Mouse (Mus musculus): ENCODE measurements around the gene Zbed3. TPM values are rescaled to one million over a fixed set of nuclear protein-coding genes. Genes with fewer than 3 reads are reported as not detected.

Gene Zbed3
- polyA plus RNA-seq, 1 experiment, result 15.6 TPM

DNA sequence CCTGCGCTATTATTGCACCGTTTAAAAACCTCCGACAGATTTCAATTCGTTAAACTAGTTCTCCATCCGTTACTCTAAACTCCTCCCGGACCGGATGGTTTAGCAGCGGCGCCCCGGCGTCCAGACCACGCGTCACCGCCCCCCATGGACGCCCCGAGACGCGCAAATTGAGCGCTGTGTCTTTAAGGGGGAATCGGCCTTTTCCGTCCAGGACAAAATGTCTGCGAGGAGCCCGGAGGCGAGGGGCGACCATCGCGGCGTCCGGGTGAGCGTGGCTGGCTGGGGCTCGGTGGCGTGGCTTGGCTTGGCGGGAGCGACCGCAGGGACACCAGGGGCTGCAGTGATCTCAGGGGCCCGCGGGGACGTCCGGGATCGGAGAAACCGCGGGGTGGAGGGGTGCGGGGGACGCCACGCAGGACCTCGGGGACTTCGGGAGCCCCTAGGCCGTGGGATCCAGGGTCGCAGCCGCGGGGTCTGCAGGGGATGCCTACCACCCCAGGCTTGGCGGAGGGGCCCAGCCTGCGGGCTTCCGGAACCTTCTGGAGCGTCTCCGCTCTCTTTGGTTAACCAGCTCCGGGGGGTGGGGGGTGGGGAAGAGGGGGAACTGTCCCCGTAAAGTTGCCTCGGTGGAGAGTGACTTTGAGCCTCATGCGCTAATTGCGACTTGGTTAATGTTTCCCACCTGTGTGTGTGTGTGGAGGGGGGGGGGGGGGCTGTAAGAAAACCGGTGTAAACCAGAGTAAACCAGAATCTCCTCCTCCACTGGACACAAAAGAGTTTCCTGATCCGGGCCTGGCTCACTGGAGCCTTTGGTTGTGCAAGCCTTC is 1.9 kb downstream of the Zbed3 start:
- Histone ChIP-seq H3K4me1 (ENCODE audit: control insufficient read depth, insufficient read depth, low read length) (peaks cover 6% of the 10 kb centered on the region), H3K27me3 (ENCODE audit: control insufficient read depth, insufficient read depth, low read length) (no peaks in the 10 kb centered on the region), H3K4me3 (replicated peaks; ENCODE audit: insufficient read depth, low read depth, low read length) (peak overlapping the region; percentile 84), H3K27ac (ENCODE audit: insufficient read depth, low read length) (peak overlapping the region; percentile 80)
- peak; percentile 74 to 79 for DNase-seq
- TF ChIP-seq CTCF (IDR thresholded peaks at IDR 0.05; ENCODE audit: borderline replicate concordance, insufficient read depth, low read depth, low read length) (no peak), POLR2A (IDR thresholded peaks at IDR 0.05; ENCODE audit: borderline replicate concordance, insufficient read depth, low read length) (no peak)
- WGBS, result under 1% methylated on average over 63 of the region's 63 CpGs

DNA sequence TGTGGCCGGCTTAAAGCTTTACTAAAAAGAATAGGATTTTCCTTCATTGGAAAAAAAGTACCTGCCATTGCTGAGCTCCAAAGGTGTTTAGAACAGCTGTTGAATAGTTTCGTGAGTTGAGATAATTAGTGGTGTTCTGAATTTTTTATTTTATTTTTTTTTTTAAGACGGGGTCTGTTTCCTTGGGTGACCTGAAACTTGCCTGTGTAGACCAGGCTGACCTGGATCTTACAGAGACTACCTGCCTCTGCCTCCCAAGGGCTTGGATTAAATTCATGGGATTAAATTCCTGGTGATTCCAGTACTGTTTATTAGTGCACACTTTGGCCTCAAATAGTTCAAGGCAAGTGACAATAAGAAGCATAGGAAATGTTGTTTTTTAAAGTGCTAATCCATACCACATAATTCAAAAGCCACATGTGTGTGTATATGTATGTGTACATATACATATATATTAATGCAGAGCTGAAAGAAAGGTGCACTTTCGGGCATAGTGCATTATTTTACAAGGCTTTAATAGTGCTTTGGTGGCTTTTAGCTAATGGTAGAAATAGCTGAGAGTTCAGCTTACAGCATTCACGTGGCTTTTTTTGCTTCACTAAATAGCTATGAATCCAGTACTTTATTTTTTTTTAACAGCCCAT is 2.6 kb downstream of the Zbed3 start:
- WGBS, result 16% methylated on average over 5 of the region's 5 CpGs
- Histone ChIP-seq H3K4me3 (replicated peaks; ENCODE audit: insufficient read depth, low read depth, low read length) (peak overlapping the region; percentile 84), H3K27ac (ENCODE audit: insufficient read depth, low read length) (0 out of 2 replicates have a peak overlapping the region, but pooled peaks have one; percentile 26), H3K4me1 (ENCODE audit: control insufficient read depth, insufficient read depth, low read length) (peaks cover 6% of the 10 kb centered on the region), H3K27me3 (ENCODE audit: control insufficient read depth, insufficient read depth, low read length) (no peaks in the 10 kb centered on the region)
- TF ChIP-seq CTCF (IDR thresholded peaks at IDR 0.05; ENCODE audit: borderline replicate concordance, insufficient read depth, low read depth, low read length) (no peak), POLR2A (IDR thresholded peaks at IDR 0.05; ENCODE audit: borderline replicate concordance, insufficient read depth, low read length) (no peak)
- no peak for DNase-seq

DNA sequence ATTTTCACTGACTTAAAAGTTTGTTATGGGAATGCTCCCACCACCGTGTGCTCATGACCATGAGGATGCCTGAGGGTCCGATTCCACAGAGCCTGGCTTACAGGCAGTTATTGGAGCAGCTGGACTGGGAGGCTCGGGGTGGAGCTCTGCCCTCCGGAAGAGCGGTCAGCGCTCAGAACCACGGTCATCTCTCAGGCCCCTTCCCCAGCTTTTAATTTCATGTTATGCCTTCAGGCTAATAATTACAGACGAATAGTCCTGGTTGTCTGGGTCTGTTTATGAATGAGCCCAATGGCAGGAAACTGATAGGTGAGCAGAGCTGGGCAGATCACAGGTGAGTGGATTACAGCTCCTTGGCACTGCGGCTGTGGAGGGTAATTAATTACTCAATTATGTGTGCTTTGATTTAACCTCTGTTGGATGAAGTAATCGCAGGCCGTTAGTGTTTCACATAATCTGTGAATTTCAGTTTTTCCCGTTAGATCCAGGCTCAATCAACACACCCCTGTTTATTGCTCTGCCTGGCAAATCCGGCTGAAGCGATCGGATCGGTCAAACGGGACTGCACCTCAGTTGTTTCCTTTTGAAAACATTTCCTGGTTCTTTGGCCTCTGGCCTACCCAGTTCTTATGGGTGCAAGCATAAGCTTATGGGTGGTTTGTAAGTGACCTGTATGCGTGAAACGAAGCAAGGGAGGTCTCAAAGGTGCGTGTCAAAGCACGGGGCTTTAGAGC is 3.4 kb downstream of the Zbed3 start:
- H3K4me1 ChIP-seq (ENCODE audit: control insufficient read depth, insufficient read depth, low read length), result peaks cover 6% of the 10 kb centered on the region
- WGBS, result 16% methylated on average over 21 of the region's 21 CpGs
- peak overlapping the region; percentile 49 for H3K4me3 ChIP-seq (replicated peaks; ENCODE audit: insufficient read depth, low read depth, low read length)
- H3K27ac ChIP-seq (ENCODE audit: insufficient read depth, low read length), result no peak overlapping the region
- TF ChIP-seq POLR2A (IDR thresholded peaks at IDR 0.05; ENCODE audit: borderline replicate concordance, insufficient read depth, low read length), result no peak
- TF ChIP-seq CTCF (IDR thresholded peaks at IDR 0.05; ENCODE audit: borderline replicate concordance, insufficient read depth, low read depth, low read length), result no peak
- no peaks in the 10 kb centered on the region for H3K27me3 ChIP-seq (ENCODE audit: control insufficient read depth, insufficient read depth, low read length)
- DNase-seq, result no peak

DNA sequence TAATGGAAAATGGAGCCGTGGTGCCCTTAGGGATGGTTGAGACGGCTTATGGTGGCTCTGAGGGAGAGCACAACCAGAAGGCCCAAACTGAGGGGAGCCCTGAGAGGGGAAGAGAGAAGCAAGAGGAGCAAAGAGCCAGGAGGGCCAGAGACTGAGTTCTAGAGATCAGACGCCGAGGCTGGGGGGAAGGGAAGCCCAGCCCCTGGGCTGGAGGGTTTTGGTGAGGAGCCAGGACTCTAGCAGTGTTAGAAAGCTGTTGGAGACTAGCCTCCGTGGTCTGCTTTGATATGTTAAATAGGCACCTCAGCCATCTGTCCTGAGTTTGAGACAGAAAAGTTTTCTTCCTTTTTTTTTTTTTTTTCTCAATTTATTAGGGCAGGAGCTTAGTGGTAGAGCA is 3.9 kb downstream of the Zbed3 start:
- H3K27ac ChIP-seq (ENCODE audit: insufficient read depth, low read length), result no peak overlapping the region
- TF ChIP-seq CTCF (IDR thresholded peaks at IDR 0.05; ENCODE audit: borderline replicate concordance, insufficient read depth, low read depth, low read length), result no peak
- no peak for TF ChIP-seq POLR2A (IDR thresholded peaks at IDR 0.05; ENCODE audit: borderline replicate concordance, insufficient read depth, low read length)
- H3K4me1 ChIP-seq (ENCODE audit: control insufficient read depth, insufficient read depth, low read length), result peaks cover 6% of the 10 kb centered on the region
- WGBS, result 12% methylated on average over 5 of the region's 5 CpGs
- no peaks in the 10 kb centered on the region for H3K27me3 ChIP-seq (ENCODE audit: control insufficient read depth, insufficient read depth, low read length)
- H3K4me3 ChIP-seq (replicated peaks; ENCODE audit: insufficient read depth, low read depth, low read length), result peak overlapping the region; percentile 49
- peak; percentile 58 to 67 for DNase-seq

DNA sequence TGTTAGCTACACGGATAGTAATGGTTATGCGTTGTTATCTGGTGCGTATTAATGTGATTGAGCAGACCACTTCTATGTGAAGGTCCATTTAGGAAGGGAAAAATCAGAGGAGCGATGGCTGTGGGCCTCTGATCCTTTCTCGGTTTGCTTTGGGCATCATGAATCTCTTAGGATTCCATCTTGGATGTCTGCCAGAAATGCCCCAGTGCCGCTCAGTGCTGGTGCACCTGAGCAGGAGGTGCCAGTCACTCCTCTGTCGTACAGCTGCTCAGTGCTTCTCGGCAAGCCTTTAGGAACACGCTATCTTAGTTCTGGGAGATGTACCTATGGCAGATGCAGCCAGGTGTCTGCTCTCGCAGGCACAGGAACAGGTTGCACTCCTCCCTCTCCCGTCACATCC is 5.4 kb downstream of the Zbed3 start:
- H3K4me1 ChIP-seq (ENCODE audit: control insufficient read depth, insufficient read depth, low read length), result peaks cover 6% of the 10 kb centered on the region
- H3K27ac ChIP-seq (ENCODE audit: insufficient read depth, low read length), result no peak overlapping the region
- WGBS, result 55% methylated on average over 11 of the region's 11 CpGs
- H3K4me3 ChIP-seq (replicated peaks; ENCODE audit: insufficient read depth, low read depth, low read length), result no peak overlapping the region
- peak; percentile 38 to 40 for DNase-seq
- TF ChIP-seq POLR2A (IDR thresholded peaks at IDR 0.05; ENCODE audit: borderline replicate concordance, insufficient read depth, low read length), result no peak
- no peak for TF ChIP-seq CTCF (IDR thresholded peaks at IDR 0.05; ENCODE audit: borderline replicate concordance, insufficient read depth, low read depth, low read length)
- H3K27me3 ChIP-seq (ENCODE audit: control insufficient read depth, insufficient read depth, low read length), result no peaks in the 10 kb centered on the region

DNA sequence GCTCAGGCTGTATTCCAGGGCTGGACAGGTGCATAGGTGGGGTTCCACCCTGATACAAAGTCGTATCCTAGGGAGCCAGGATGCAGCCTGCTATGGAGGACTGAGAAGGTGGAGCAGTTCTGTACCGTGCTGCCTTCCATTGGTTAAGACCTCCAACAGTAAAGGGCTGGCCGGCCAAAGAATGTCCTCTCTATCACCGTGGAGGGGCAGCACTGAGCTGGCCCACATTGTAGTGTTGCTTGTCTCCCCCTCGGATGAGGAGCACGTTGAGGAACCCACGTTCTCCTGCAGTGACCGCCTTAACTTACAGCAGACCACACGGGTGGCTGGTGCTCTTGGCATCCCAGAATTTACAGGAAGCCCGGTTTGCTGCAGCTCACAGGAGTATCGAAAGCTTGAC is 7.1 kb downstream of the Zbed3 start:
- Histone ChIP-seq H3K4me3 (replicated peaks; ENCODE audit: insufficient read depth, low read depth, low read length) (no peak overlapping the region), H3K27me3 (ENCODE audit: control insufficient read depth, insufficient read depth, low read length) (no peaks in the 10 kb centered on the region), H3K27ac (ENCODE audit: insufficient read depth, low read length) (no peak overlapping the region), H3K4me1 (ENCODE audit: control insufficient read depth, insufficient read depth, low read length) (peaks cover 6% of the 10 kb centered on the region)
- no peak for DNase-seq
- WGBS, result 48% methylated on average over 11 of the region's 11 CpGs
- TF ChIP-seq CTCF (IDR thresholded peaks at IDR 0.05; ENCODE audit: borderline replicate concordance, insufficient read depth, low read depth, low read length) (no peak), POLR2A (IDR thresholded peaks at IDR 0.05; ENCODE audit: borderline replicate concordance, insufficient read depth, low read length) (no peak)

DNA sequence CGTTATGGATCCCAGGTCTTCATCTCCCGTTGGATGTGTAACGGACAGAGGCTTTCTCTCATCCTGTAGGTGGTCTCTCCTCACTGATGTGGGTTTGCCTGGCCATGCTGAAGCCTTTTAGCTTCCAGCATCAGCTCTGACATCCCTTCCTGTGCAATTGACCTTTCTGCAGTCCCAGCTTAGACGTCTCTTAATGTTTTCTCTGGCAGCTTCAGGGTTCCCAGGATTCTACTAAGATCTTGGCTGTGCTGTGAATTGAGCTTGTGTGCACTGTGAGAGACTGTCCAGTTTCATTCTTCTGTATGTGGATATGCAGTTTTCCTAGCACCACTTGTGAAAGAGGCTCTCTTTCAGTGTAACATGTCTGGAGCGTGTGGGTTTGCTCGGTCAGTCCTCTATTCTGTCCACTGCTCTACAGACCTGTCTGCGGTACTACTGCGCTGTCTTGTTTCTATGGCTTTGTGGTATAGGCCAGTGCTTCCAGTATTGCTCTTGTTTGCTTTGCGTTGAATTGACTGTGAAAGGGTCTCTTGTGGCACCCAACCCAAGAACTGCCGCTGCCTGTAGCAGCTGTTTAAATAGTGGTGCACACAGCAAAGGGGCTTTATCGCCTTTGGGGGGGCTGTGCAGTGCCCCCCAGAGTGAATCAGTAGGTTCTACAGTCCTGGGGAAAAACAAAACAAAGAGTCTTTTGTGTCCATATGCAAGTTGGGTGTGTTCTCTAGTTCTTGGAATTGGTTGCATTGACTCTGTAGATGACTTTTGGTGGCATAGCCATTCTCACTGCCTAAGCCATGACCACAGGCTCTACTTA is 8.9 kb downstream of the Zbed3 start:
- WGBS, result 80% methylated on average over 11 of the region's 11 CpGs
- Histone ChIP-seq H3K4me3 (replicated peaks; ENCODE audit: insufficient read depth, low read depth, low read length) (no peak overlapping the region), H3K4me1 (ENCODE audit: control insufficient read depth, insufficient read depth, low read length) (peaks cover 6% of the 10 kb centered on the region), H3K27ac (ENCODE audit: insufficient read depth, low read length) (no peak overlapping the region), H3K27me3 (ENCODE audit: control insufficient read depth, insufficient read depth, low read length) (no peaks in the 10 kb centered on the region)
- no peak for TF ChIP-seq POLR2A (IDR thresholded peaks at IDR 0.05; ENCODE audit: borderline replicate concordance, insufficient read depth, low read length)
- DNase-seq, result no peak

Data from cerebellum, adult 2 months (tissue).